22 mouse cellular contexts compared by ENCODE assay signal in genomic region chr9:49793241-49793640, GRCm38 (mm10). TPM values are rescaled to one million over a fixed set of nuclear protein-coding genes. Genes with fewer than 3 reads are reported as not detected.
DNase-seq lines count a peak whose midpoint lies in the region; ATAC-seq and TF ChIP-seq lines count a peak whose summit lies in the region.
"Had no signal": no experiment of that assay in that cellular context is flagged by ENCODE, and none has a peak within 500 bp of the region (broad histone marks: within the 10 kb centered on the region; RNA-seq: fewer than 3 reads in every experiment).

No protein-coding gene starts in this region.

- H3K79me2 ChIP-seq in heart, adult 2 months (replicated peaks; ENCODE audit: control insufficient read depth, insufficient read depth, low read length) = no peaks in the 10 kb centered on the region

- no peak overlapping the region for H3K4me2 ChIP-seq in hindbrain, embryonic 14.5 days (replicated peaks)
- H3K4me2 ChIP-seq in hindbrain, embryonic 12.5 days (replicated peaks) = no peak overlapping the region
- peak overlapping the region; percentile 25; the same call in 1 of the 2 replicates for H3K4me2 ChIP-seq in midbrain, embryonic 14.5 days (ENCODE audit: low read length)
- H3K4me2 ChIP-seq in midbrain, embryonic 13.5 days (replicated peaks) = no peak overlapping the region
- H3K4me2 ChIP-seq: embryonic facial prominence, embryonic 13.5 days; heart, embryonic 12.5 days; kidney, embryonic 15.5 days had no signal

- DNase-seq in hindbrain, embryonic 14.5 days (ENCODE audit: low spot score) = no peak
- DNase-seq in midbrain, embryonic 14.5 days = no peak
- peak; percentile 39 for DNase-seq in brain, adult 2 months (ENCODE audit: low read depth, low spot score)
- DNase-seq in brain, embryonic 14.5 days (ENCODE audit: low read depth) = peak; percentile 81
- DNase-seq in heart, adult 2 months = no peak
- DNase-seq: embryo, embryonic 11 days; gastrocnemius, postnatal 10 days; heart, adult 11 months; heart, postnatal 10 days; kidney, postnatal 36 days; liver, postnatal 0 days; right cerebral cortex, postnatal 25 days; spleen, adult 18-20 months had no signal

- TF ChIP-seq CTCF in brain, embryonic 14.5 days (IDR thresholded peaks at IDR 0.05; ENCODE audit: borderline replicate concordance, extremely low read depth, insufficient read depth, insufficient read length) = no peak
- TF ChIP-seq CTCF in heart, adult 2 months (IDR thresholded peaks at IDR 0.05) = no peak

- peaks cover 6% of the 10 kb centered on the region for H3K36me3 ChIP-seq in hindbrain, embryonic 14.5 days (replicated peaks; ENCODE audit: control insufficient read depth, insufficient read depth)
- no peaks in the 10 kb centered on the region for H3K36me3 ChIP-seq in hindbrain, embryonic 12.5 days
- H3K36me3 ChIP-seq in midbrain, embryonic 14.5 days (ENCODE audit: control insufficient read depth, insufficient read depth, low read length) = no peaks in the 10 kb centered on the region
- no peaks in the 10 kb centered on the region for H3K36me3 ChIP-seq in midbrain, embryonic 13.5 days
- no peaks in the 10 kb centered on the region for H3K36me3 ChIP-seq in heart, adult 2 months (ENCODE audit: control insufficient read depth, insufficient read depth, low read length)
- H3K36me3 ChIP-seq: embryonic facial prominence, embryonic 13.5 days; heart, embryonic 12.5 days; kidney, embryonic 15.5 days had no signal

- H3K4me3 ChIP-seq in hindbrain, embryonic 14.5 days (replicated peaks; ENCODE audit: low read length) = no peak overlapping the region
- H3K4me3 ChIP-seq in hindbrain, embryonic 12.5 days = no peak overlapping the region
- H3K4me3 ChIP-seq in midbrain, embryonic 14.5 days (replicated peaks; ENCODE audit: low read depth, low read length) = no peak overlapping the region
- no peak overlapping the region for H3K4me3 ChIP-seq in midbrain, embryonic 13.5 days (replicated peaks)
- no peak overlapping the region for H3K4me3 ChIP-seq in heart, adult 2 months
- H3K4me3 ChIP-seq: embryonic facial prominence, embryonic 13.5 days; heart, embryonic 12.5 days; kidney, embryonic 15.5 days had no signal

- no peak for ATAC-seq in hindbrain, embryonic 14.5 days (ENCODE audit: low FRiP score)
- no peak for ATAC-seq in hindbrain, embryonic 12.5 days (ENCODE audit: low FRiP score)
- ATAC-seq in midbrain, embryonic 14.5 days (ENCODE audit: low FRiP score, low TSS enrichment) = no peak
- no peak for ATAC-seq in midbrain, embryonic 13.5 days
- ATAC-seq: intestine, postnatal 0 days; liver, postnatal 0 days; lung, postnatal 0 days had no signal

- 0 out of 2 replicates have a peak overlapping the region, but pooled peaks have one; percentile 26 for H3K27ac ChIP-seq in hindbrain, embryonic 14.5 days
- no peak overlapping the region for H3K27ac ChIP-seq in hindbrain, embryonic 12.5 days
- H3K27ac ChIP-seq in midbrain, embryonic 14.5 days (replicated peaks; ENCODE audit: low read depth, low read length) = no peak overlapping the region
- H3K27ac ChIP-seq in midbrain, embryonic 13.5 days = no peak overlapping the region
- no peak overlapping the region for H3K27ac ChIP-seq in heart, adult 2 months
- H3K27ac ChIP-seq: embryonic facial prominence, embryonic 13.5 days; kidney, embryonic 15.5 days; macrophage had no signal

- WGBS in hindbrain, embryonic 14.5 days = 44% methylated on average over 2 of the region's 2 CpGs
- WGBS in hindbrain, embryonic 12.5 days = 70% methylated on average over 2 of the region's 2 CpGs
- WGBS in midbrain, embryonic 14.5 days = 47% methylated on average over 2 of the region's 2 CpGs
- 60% methylated on average over 2 of the region's 2 CpGs for WGBS in midbrain, embryonic 13.5 days
- 82% methylated on average over 2 of the region's 2 CpGs for WGBS in heart, adult 2 months

- H3K27me3 ChIP-seq in hindbrain, embryonic 14.5 days (ENCODE audit: control insufficient read depth, insufficient read depth, low read length) = no peaks in the 10 kb centered on the region
- no peaks in the 10 kb centered on the region for H3K27me3 ChIP-seq in hindbrain, embryonic 12.5 days
- H3K27me3 ChIP-seq in midbrain, embryonic 14.5 days (ENCODE audit: control insufficient read depth, insufficient read depth, low read length) = no peaks in the 10 kb centered on the region
- no peaks in the 10 kb centered on the region for H3K27me3 ChIP-seq in midbrain, embryonic 13.5 days
- H3K27me3 ChIP-seq in heart, adult 2 months (ENCODE audit: control insufficient read depth, insufficient read depth, low read length) = no peaks in the 10 kb centered on the region; the same call in 1 of the 2 replicates
- H3K27me3 ChIP-seq: heart, embryonic 12.5 days; kidney, embryonic 15.5 days had no signal

- no peaks in the 10 kb centered on the region for H3K9me3 ChIP-seq in hindbrain, embryonic 14.5 days (ENCODE audit: control insufficient read depth, low read length)
- H3K9me3 ChIP-seq in hindbrain, embryonic 12.5 days (replicated peaks) = no peaks in the 10 kb centered on the region
- no peaks in the 10 kb centered on the region for H3K9me3 ChIP-seq in midbrain, embryonic 14.5 days (ENCODE audit: control insufficient read depth, low read length)
- H3K9me3 ChIP-seq in midbrain, embryonic 13.5 days = no peaks in the 10 kb centered on the region
- H3K9me3 ChIP-seq: embryonic facial prominence, embryonic 13.5 days; heart, embryonic 12.5 days; kidney, embryonic 15.5 days had no signal

- TF ChIP-seq POLR2A in brain, embryonic 14.5 days (IDR thresholded peaks at IDR 0.05; ENCODE audit: borderline replicate concordance, extremely low read depth, insufficient read depth, insufficient read length, poor library complexity, severe bottlenecking) = no peak
- TF ChIP-seq POLR2A in heart, adult 2 months (IDR thresholded peaks at IDR 0.05; ENCODE audit: insufficient read depth, low read depth, low read length) = no peak

- intact Hi-C loops in heart, adult 2 months (cut with DNase I) = loop anchor here (10.0 kb wide), 1 partner anchor 382 kb away; no protein-coding TSS in a partner anchor

- TF ChIP-seq EP300 in heart, adult 2 months (IDR thresholded peaks at IDR 0.05; ENCODE audit: insufficient read depth, low read depth, low read length) = no peak

- peaks cover 42% of the 10 kb centered on the region for H3K4me1 ChIP-seq in hindbrain, embryonic 14.5 days (replicated peaks; ENCODE audit: control insufficient read depth, insufficient read depth, low read length)
- H3K4me1 ChIP-seq in hindbrain, embryonic 12.5 days = peaks cover 11% of the 10 kb centered on the region
- peaks cover 41% of the 10 kb centered on the region for H3K4me1 ChIP-seq in midbrain, embryonic 14.5 days (ENCODE audit: control insufficient read depth, insufficient read depth, low read length)
- H3K4me1 ChIP-seq in midbrain, embryonic 13.5 days (replicated peaks) = peaks cover 58% of the 10 kb centered on the region
- H3K4me1 ChIP-seq in heart, adult 2 months (ENCODE audit: control insufficient read depth, insufficient read depth, low read length) = no peaks in the 10 kb centered on the region

- no peak overlapping the region for H3K9ac ChIP-seq in hindbrain, embryonic 14.5 days
- no peak overlapping the region for H3K9ac ChIP-seq in hindbrain, embryonic 12.5 days
- no peak overlapping the region for H3K9ac ChIP-seq in midbrain, embryonic 14.5 days (replicated peaks; ENCODE audit: low read length)
- H3K9ac ChIP-seq in midbrain, embryonic 13.5 days (replicated peaks) = no peak overlapping the region
- no peak overlapping the region for H3K9ac ChIP-seq in heart, adult 2 months (ENCODE audit: low read depth, low read length)
- H3K9ac ChIP-seq: embryonic facial prominence, embryonic 13.5 days; heart, embryonic 12.5 days; kidney, embryonic 15.5 days; liver, postnatal 0 days had no signal

RNA-seq across cellular contexts. Expression of gene Ncam1, which starts 5.5 kb away (rescaled TPM):
- 349 and 373 TPM in 2 replicates for polyA plus RNA-seq in hindbrain, embryonic 14.5 days (2014; fragmentation: Nextera tagmentation; extraction: Ambion mirVana)
- 239 and 283 TPM in 2 replicates for polyA plus RNA-seq in hindbrain, embryonic 12.5 days (2016; fragmentation: Nextera tagmentation; extraction: Ambion mirVana)
- 389 and 477 TPM in 2 replicates for polyA plus RNA-seq in midbrain, embryonic 14.5 days (2014; fragmentation: Nextera tagmentation; extraction: Ambion mirVana)
- 432 and 461 TPM in 2 replicates for polyA plus RNA-seq in midbrain, embryonic 13.5 days (2015; fragmentation: Nextera tagmentation; extraction: Ambion mirVana)
- 104 and 231 TPM in 2 replicates for polyA plus RNA-seq in brain, embryonic 14.5 days (2012; rRNA removed)
- 1 to 10 TPM; 4.7 to 5.4 TPM for total RNA-seq in heart, adult 2 months (2021)
- polyA plus RNA-seq in heart, adult 2 months (2012; rRNA removed) = 4.0 and 4.1 TPM in 2 replicates
- total RNA-seq: MEL had no signal

Comparison
In these comparisons a context has a peak if more than half of its experiments do, and no peak if none do; other contexts are left out.
1. DNase-seq: peak in brain, adult 2 months (single experiment) and brain, embryonic 14.5 days (single experiment); none in hindbrain, embryonic 14.5 days (single experiment), midbrain, embryonic 14.5 days (single experiment) and heart, adult 2 months (0 of 2).
2. RNA of gene Ncam1, which starts 5.5 kb away (polyA plus RNA-seq): 432 to 461 TPM in midbrain, embryonic 13.5 days, 389 to 477 TPM in midbrain, embryonic 14.5 days, 349 to 373 TPM in hindbrain, embryonic 14.5 days, 239 to 283 TPM in hindbrain, embryonic 12.5 days and 104 to 231 TPM in brain, embryonic 14.5 days; 4.0 to 4.1 TPM in heart, adult 2 months; every median in the first group is over 10 times any median in the second.